Mouse (Mus musculus) c-Kit-positive CD71-negative TER-119-negative erythroid progenitor cells, embryonic 14.5 days (primary cell): Measurements from ENCODE around the gene Fcrla.
A peak's percentile ranks its signal among the peaks of the same experiment; 100 is the strongest.

Source experiments
- DNase-seq: peaks from one replicate; pipeline ENCODE4 v3.0.0-alpha.2; 2013; ENCODE audit warnings: low read depth

Gene Fcrla

GRCm38 (mm10) chr1:170928467-170928866 is 1.1 kb upstream of the Fcrla start:
- DNase-seq: no peak

DNA sequence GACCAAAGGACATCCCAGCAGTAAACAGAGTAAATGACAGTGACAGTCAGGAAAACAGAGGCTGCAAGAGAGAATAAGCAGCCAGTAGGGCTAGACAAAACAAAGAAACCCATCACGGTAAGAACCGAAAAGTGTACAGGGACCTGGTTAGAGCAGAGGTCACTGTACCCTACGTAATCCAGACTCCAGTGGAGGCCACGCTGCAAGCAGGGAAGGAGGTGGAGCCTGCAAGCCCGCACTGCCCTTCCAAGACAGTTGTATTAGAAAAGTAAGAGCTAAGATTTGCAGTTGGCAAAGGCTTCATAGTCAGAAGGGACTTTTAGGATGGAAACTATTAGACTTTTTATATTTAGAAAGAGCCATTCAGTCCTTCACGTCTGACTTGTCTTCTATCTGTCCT is 442 bp downstream of the Fcrla start:
- no peak for DNase-seq

DNA sequence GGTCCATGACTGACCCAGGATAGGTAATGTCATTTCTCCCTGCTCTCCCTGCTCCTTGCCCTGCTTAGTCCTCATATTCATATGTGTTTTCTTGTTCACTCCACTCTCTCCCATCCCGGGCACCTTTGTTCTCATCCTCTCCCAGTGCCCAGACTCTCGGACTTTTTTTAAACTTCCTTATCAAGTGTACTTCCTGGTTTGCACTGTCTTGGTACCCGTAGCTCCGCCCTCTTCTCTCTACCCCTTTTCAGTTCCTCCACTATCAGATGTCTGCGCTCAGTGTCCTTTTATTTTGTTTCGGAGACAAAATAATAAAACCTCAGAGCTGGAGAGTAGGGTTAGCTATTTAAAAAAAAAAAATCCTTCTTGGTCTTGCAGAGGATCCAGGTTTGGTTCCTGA is 2.9 kb downstream of the Fcrla start:
- no peak for DNase-seq

DNA sequence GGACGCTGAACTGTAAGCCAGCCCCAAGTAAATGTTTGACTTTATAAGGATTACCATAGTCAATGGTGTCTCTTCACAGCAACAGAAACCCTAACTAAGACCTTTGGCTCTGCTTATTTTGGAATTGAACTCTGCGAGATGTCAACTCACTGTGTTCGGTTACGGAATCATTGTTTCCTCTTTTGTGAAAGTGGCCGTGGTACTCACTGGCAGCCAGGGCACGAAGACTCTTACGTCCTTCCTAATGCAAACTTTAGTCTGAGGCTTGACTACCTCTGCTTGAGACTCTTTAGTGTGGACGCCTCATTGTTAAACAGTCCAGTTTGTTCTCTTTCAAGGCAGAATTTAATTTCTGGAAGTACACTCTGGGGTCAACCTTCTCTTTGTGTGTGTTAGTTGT is 8.1 kb downstream of the Fcrla start:
- no peak for DNase-seq

DNA sequence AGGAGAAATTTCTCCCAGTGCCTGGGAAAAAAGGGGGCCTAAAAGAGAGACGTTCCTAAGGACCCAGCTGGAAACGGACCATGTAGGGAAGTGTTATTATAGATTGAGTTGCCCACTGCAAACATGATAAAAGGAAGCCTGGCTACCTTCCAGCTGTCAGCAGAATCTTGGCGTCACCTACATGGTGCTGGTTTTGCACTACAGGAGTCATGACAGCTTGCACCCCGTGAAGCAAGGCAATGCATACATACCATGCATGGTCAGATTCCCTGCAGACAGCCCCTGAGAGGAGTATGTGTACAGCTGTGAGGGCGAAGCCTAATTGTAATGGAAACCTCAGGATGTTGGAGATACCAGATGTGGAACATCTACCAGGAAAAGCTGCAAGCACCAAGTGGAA is 11.7 kb downstream of the Fcrla start:
- no peak for DNase-seq

- DNase-seq: no peak
These were observed 14.3 kb downstream of the Fcrla start, which contains the start of gene Fcrlb for GRCm38 (mm10) chr1:170912891-170913615. Gene Fcrlb, minus strand, starts transcription at chr1:170912941.

GRCm38 (mm10) chr1:170911907-170912660 is 15.3 kb downstream of the Fcrla start:
- no peak for DNase-seq

DNA sequence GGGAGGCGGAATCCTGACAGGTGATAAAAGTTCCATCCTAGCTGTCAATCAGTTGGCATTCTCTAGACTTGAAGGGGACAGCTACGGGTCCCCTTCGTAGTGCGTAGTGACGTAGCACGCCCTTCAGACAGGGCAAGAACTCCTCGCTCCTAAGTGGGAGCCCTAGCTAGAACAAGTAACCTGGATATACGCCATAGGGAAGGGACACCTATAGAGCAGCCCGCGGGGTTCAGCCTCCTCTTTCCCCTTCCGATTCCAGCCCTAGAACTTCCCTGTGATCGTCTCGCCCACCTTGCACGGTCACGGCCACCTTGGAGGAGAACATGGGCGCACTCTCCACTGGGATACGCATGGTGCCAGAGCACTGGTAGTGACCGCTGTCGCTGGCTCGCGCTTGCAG is 19.0 kb downstream of the Fcrla start:
- DNase-seq: no peak

- DNase-seq: no peak
These were observed 19.8 kb downstream of the Fcrla start for GRCm38 (mm10) chr1:170907456-170908191.

DNA sequence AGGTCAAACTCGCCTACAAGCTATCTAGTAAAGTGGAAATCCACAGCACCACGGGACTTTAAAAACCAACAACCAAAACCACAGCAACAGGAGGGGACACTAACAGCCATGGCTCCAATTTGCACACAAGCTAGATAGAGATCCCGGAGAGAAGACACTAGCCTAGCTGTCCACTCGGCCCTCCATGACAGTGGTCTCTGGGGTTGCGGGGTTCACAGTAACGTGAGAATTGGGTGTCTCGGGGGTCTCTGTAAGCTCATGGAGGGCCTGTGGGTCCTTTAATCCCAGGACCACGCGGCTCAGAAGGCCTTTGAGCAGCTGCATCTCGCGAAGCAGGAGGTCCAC is 20.3 kb downstream of the Fcrla start:
- no peak for DNase-seq

GRCm38 (mm10) chr1:170903485-170903884 is 23.9 kb downstream of the Fcrla start:
- no peak for DNase-seq

- peak; percentile 92 for DNase-seq
These were observed 25.7 kb downstream of the Fcrla start for GRCm38 (mm10) chr1:170901536-170902238.

GRCm38 (mm10) chr1:170900799-170901467 is 26.4 kb downstream of the Fcrla start:
- peak; percentile 76 for DNase-seq

DNA sequence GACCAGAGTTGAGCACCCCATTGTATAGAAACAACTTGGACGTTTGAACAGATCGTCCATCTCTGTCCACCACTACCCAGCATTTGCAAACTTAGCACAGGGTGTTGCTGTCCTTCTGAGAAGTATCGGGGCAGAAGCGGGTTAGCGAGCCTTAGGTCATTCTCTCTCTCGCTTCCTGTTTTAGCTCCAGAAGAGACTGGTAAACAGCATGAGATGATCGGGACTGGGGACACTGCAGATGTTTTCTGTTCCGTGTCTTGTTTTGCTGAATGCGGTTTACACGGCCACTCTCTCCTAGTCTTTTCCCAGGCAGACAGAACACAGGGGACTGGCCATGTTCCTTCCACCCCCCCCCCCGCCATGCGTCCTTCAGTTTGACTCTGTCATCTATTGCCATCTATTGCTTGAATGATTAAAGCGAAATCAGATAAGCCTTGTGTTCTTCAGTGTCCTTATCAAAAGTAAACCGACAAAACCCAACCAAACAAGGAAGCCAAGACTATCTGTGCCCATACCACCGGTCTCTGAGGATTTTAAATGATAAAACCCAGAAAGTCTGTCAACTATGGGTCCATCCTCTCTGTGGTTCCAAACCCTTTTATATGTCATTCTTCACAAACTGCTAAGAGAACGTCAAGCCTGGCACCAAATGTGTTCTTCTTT is 28.8 kb downstream of the Fcrla start:
- no peak for DNase-seq

DNA sequence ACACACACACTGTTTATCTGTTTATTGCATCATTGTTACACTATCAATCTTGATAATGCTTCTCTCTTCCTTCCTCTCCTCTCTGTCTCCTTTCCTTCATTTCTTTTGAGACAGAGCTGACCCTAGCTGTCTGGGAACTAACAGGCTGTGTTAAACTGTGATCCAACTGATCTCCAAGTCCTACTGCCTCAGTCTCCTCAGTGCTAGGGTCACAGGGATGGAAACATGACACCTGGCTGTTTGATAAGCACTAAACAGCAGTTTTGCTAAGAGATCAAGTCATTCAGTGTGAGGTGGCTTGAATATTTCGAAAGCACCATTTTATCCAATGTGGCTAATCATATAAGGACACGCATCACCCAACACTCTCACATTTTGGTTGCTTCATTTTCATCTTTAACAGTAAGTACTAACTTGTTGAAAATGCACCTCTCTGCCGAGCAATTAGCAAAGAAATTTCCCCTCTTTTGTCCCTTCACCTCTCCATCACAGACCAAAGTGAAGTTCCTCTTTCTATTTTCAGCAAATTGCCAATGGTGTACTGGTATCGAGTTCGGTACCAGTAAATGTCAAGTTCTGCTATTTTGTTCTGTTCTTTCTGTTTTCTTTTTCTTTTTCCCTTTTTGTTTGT is 30.6 kb downstream of the Fcrla start:
- DNase-seq: no peak

DNA sequence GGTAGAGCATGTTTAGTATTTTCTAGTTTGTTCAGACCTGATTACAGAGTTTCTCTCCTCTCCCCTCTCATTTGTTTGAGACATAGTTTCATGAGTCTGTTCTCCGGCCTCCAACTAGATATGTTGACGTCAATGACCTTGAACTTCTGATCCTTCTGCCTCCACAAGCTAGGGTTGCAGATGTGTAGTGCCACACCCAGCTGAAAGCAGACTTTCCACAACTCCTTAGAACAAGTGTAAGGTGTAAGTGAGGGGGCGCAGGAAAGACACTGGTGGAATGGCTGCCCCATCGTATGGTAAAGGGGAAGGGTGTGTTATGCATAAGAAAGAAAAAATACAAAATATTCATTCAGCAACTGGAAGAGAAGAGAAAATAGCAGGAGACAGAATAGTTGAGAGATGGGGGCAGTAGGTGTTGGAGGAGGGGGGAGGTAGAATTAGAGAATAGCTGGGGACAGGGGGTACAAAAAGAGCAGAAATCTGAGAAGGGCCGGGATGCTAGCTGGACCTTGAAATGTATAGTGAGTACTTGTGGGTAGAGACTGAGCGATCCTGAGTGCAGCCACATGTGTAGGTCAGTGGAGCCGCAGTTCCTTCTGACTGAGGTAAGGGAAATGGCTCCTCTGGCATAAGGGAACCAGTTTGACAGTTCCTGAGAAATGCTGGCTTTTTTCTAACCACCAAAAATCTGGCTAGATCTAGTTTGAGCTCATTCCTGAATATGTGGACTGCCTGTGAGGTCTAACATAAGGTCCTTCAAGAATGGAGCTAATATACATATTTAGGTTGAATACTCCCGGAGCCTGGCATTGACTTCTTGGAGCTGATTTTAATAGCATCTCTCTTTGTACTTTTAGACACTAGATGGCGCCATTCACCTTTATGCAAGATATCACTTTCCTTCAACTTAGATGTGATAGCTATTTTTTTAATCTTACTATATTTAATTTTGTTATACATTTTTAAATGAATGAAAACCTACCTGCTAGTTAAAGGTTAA is 32.5 kb downstream of the Fcrla start:
- DNase-seq: peak; percentile 61

- DNase-seq: no peak
These were observed 35.1 kb downstream of the Fcrla start for GRCm38 (mm10) chr1:170892279-170892678.

- no peak for DNase-seq
These were observed 35.7 kb downstream of the Fcrla start for GRCm38 (mm10) chr1:170891646-170892045.

DNA sequence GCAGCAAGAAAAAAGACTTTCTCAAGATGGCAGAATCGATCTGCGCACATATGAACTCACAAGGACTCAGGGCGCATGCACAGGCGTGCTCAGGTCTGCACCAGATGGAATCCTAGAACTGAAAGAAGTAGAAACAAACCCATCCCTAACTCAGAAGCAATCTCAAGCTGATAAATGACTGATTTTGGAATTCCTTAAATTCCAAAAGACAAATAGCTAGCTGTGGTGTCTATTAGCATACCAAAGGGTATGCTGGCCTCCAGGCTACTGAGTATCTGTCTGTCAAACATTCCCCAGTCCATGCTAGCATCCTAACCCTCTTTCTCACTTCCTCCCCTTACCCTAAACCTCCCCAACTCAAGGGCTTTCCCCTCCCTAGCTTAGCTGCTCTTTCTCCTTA is 38.1 kb downstream of the Fcrla start:
- DNase-seq: no peak
